Mouse (Mus musculus) embryonic facial prominence, embryonic 12.5 days (tissue): ENCODE data around the gene Nfat5. TPM values are rescaled to one million over a fixed set of nuclear protein-coding genes. Genes with fewer than 3 reads are reported as not detected.

ENCODE experiments used
- polyA plus RNA-seq: library from polyadenylated mRNA; unstranded; fragments of >200 nt; fragmentation: Nextera tagmentation; extraction: Ambion mirVana; gene quantifications from 2 replicates; pipeline ENCODE4 v1.2.1, GENCODE M21; 2016

Gene Nfat5
- polyA plus RNA-seq, 1 experiment from 2014 or later, result 21.7 TPM

Other genes with a start within 250 kb of the Nfat5 start
- gene Pdf, start 244.9 kb upstream of the Nfat5 start, polyA plus RNA-seq, result 53.2 and 57.4 TPM in 2 replicates
- 46.1 and 51.6 TPM in 2 replicates for gene Cog8, start 236.8 kb upstream of the Nfat5 start, polyA plus RNA-seq
- 96.5 and 106 TPM in 2 replicates for gene Nip7, start 236.6 kb upstream of the Nfat5 start, polyA plus RNA-seq
- gene Tmed6, start 227.8 kb upstream of the Nfat5 start, polyA plus RNA-seq, result not detected in 2 replicates
- 22.4 and 23.6 TPM in 2 replicates for gene Terf2, start 196.9 kb upstream of the Nfat5 start, polyA plus RNA-seq
- gene Cyb5b, start 142.8 kb upstream of the Nfat5 start, polyA plus RNA-seq, result 96.4 and 106 TPM in 2 replicates
- gene Nqo1, start 109.7 kb downstream of the Nfat5 start, polyA plus RNA-seq, result 13.9 and 14.8 TPM in 2 replicates
- 96.9 and 98.8 TPM in 2 replicates for gene Nob1, start 131.6 kb downstream of the Nfat5 start, polyA plus RNA-seq
- gene Wwp2, start 142.9 kb downstream of the Nfat5 start, polyA plus RNA-seq, result 160 and 181 TPM in 2 replicates